Mouse (Mus musculus) CH12.LX (cell line): ENCODE measurements around the gene Klk11. TPM values are rescaled to one million over a fixed set of nuclear protein-coding genes. Genes with fewer than 3 reads are reported as not detected.

Experiments
- DNase-seq: peaks from one replicate; pipeline ENCODE4 v3.0.0-alpha.2; 2013; ENCODE audit errors: extremely low read depth
- H3K27ac ChIP-seq: 2 replicates; pipeline ENCODE4 v1.5.1; 2012; ENCODE audit warnings: low read depth, mild to moderate bottlenecking, control low read depth, moderate library complexity; ENCODE audit not compliant: insufficient read depth
- H3K27me3 ChIP-seq: replicated peaks from 2 replicates; pipeline ENCODE3; 2012; ENCODE audit warnings: inconsistent platforms
- H3K36me3 ChIP-seq, 2 experiments: replicated peaks in 1 of 2; 2 replicates each; pipeline versions ENCODE3 to v1.6.1; 2012; ENCODE audit warnings: inconsistent platforms in 1 of 2, low read length in 1 of 2, mild to moderate bottlenecking in 1 of 2, mixed read lengths in 1 of 2, moderate library complexity in 1 of 2; ENCODE audit not compliant: control insufficient read depth in 1 of 2, insufficient read depth in 1 of 2
- H3K4me1 ChIP-seq, 2 experiments: 2 replicates each; pipeline ENCODE4 v1.6.1; 2012; ENCODE audit warnings: inconsistent platforms in 1 of 2, moderate library complexity in 1 of 2; ENCODE audit not compliant: insufficient read depth in 2 of 2, control insufficient read depth in 1 of 2
- H3K4me2 ChIP-seq: 2 replicates; pipeline ENCODE4 v1.6.1; 2012; ENCODE audit warnings: low read depth, mild to moderate bottlenecking, control low read depth; ENCODE audit not compliant: poor library complexity, insufficient read depth, severe bottlenecking
- H3K4me3 ChIP-seq, 3 experiments: fragments of 150-350 bp in 1 of 3; sonication (generic) in 1 of 3; replicated peaks in 1 of 3; 2 replicates each; pipeline versions ENCODE3 to v1.5.1; 2011 to 2012; ENCODE audit warnings: low read depth in 2 of 3, low read length in 2 of 3, mild to moderate bottlenecking in 2 of 3, moderate library complexity in 2 of 3, control low read depth in 1 of 3, improper control_type of control experiment in 1 of 3, inconsistent platforms in 1 of 3, mixed read lengths in 1 of 3; ENCODE audit not compliant: poor library complexity in 1 of 3
- H3K79me2 ChIP-seq: replicated peaks from 2 replicates; pipeline ENCODE4 v1.6.1; 2012; ENCODE audit warnings: mild to moderate bottlenecking, moderate library complexity; ENCODE audit not compliant: control insufficient read depth, poor library complexity, insufficient read depth, severe bottlenecking; ENCODE audit errors: extremely low read depth
- H3K9ac ChIP-seq: 2 replicates; pipeline ENCODE4 v1.6.1; 2012; ENCODE audit warnings: low read depth, mild to moderate bottlenecking, control low read depth, moderate library complexity; ENCODE audit not compliant: insufficient read depth
- H3K9me3 ChIP-seq: replicated peaks from 2 replicates; pipeline ENCODE3; 2012; ENCODE audit warnings: low read length, inconsistent platforms, mixed read lengths
- CHD2 ChIP-seq: IDR thresholded peaks from 2 replicates; pipeline ENCODE4 v1.6.1; 2011; ENCODE audit warnings: low read length, improper control_type of control experiment
- HCFC1 ChIP-seq: IDR thresholded peaks from 2 replicates; pipeline ENCODE4 v1.6.1; 2012; ENCODE audit warnings: low read depth, mild to moderate bottlenecking, inconsistent platforms, low read length, improper control_type of control experiment
- MAFK ChIP-seq: IDR thresholded peaks from 2 replicates; pipeline ENCODE4 v1.6.1; 2011; ENCODE audit warnings: low read length, improper control_type of control experiment; ENCODE audit not compliant: insufficient replicate concordance
- MAZ ChIP-seq: IDR thresholded peaks from 2 replicates; pipeline ENCODE4 v1.6.1; 2012; ENCODE audit warnings: low read depth, mild to moderate bottlenecking, inconsistent platforms, low read length, improper control_type of control experiment, moderate library complexity
- MYC ChIP-seq: IDR thresholded peaks from 2 replicates; pipeline ENCODE4 v1.6.1; 2011; ENCODE audit warnings: low read depth, mild to moderate bottlenecking, improper control_type of control experiment, low read length
- PAX5 ChIP-seq: IDR thresholded peaks from 2 replicates; pipeline ENCODE4 v1.6.1; 2012; ENCODE audit warnings: low read length, inconsistent platforms, mixed read lengths
- POLR2A ChIP-seq: IDR thresholded peaks from 2 replicates; pipeline ENCODE4 v1.6.1; 2011; ENCODE audit warnings: low read depth, mild to moderate bottlenecking, improper control_type of control experiment, low read length
- TCF12 ChIP-seq: IDR thresholded peaks from 2 replicates; pipeline ENCODE4 v1.6.1; 2014; ENCODE audit warnings: low read depth, mild to moderate bottlenecking, inconsistent platforms, low read length, improper control_type of control experiment
- ZMIZ1 ChIP-seq: IDR thresholded peaks from 2 replicates; pipeline ENCODE4 v1.6.1; 2012; ENCODE audit warnings: low read depth, mild to moderate bottlenecking, inconsistent platforms, low read length, improper control_type of control experiment
- dilution Hi-C: fragments of 300-500 bp; cut with MboI; formaldehyde crosslinking; loops from 2 replicates; pipeline ENCODE4 v1.14.3; 2020; ENCODE audit warnings: low sequenced_read_pairs; ENCODE audit not compliant: extremely low pct_unique_long_range_greater_than_20kb, extremely low pct_ligation_motif_present
- in situ Hi-C: fragments of 300-500 bp; cut with MboI; formaldehyde crosslinking; loops from 3 replicates; pipeline ENCODE4 v1.14.3; 2019; ENCODE audit warnings: low sequenced_read_pairs, low pct_ligation_motif_present, low pct_unique_long_range_greater_than_20kb, mixed read lengths
- polyA plus RNA-seq: library from polyadenylated mRNA; unstranded; fragments of >175 nt; gene quantifications from 2 replicates; pipeline ENCODE4 v1.2.1, GENCODE M21; 2012; ENCODE audit warnings: low read depth; ENCODE audit not compliant: insufficient read length
- total RNA-seq, 2 experiments: library from RNA; depleted of rRNA; stranded (reverse); fragments of 300-350 nt in 1 of 2; fragments of >200 nt in 1 of 2; gene quantifications; 2 replicates each; pipeline ENCODE4 v1.2.3; 2012 to 2014

Gene Klk11
- total and polyA plus RNA-seq, 3 experiments: not detected

- Histone ChIP-seq H3K4me3 (peak overlapping the region in 1 of 3 experiments; percentile 72), H3K9me3 (no peaks in the 10 kb centered on the region), H3K9ac (no peak overlapping the region; the same call in 1 of the 2 replicates), H3K27ac (no peak overlapping the region), H3K27me3 (peaks cover 88% of the 10 kb centered on the region), H3K36me3 (no peaks in the 10 kb centered on the region), H3K4me1 (peaks cover 6 to 20% of the 10 kb centered on the region in 2 experiments), H3K79me2 (no peaks in the 10 kb centered on the region), H3K4me2 (peak overlapping the region; percentile 70)
- TF ChIP-seq ZMIZ1: no peak
- TF ChIP-seq MAZ: no peak
- TF ChIP-seq PAX5: no peak
- dilution Hi-C loops: no loop called here
- in situ Hi-C loops: loop anchor here (25.0 kb wide), 1 partner anchor 309 kb away; the partner anchor contains the start of gene Iglon5
- DNase-seq: no peak
These were observed 22.0 kb downstream of the Klk11 start for GRCm38 (mm10) chr7:43796355-43796754.

DNA sequence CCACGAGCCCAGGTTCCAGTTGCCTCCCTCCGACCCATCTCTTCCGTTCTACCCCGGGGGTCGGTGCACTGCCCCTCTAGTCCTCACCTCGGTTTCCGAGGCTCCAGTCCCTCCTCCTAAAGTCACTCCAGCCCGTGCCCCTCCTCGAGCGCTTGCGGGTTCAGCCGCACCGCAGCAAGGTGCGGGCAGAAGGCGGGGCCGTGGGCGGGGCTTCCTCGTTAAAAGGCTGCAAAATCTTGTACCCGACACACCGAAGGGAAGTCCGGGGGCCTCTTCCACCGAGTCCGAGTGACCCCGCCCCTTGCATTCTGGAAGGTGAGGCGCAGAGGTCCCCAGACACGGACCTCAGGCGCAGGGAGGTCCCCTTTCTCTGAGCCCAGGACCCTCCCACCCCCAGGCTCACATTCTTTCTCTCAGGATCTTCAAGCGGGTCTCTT is 22.9 kb downstream of the Klk11 start, which contains the start of gene Klk8:
Gene Klk8 (plus strand): TSS at position 245 of the 437 bp plus-strand sequence.
- Histone ChIP-seq H3K79me2 (no peaks in the 10 kb centered on the region), H3K9me3 (no peaks in the 10 kb centered on the region), H3K27me3 (peaks cover 86% of the 10 kb centered on the region), H3K4me3 (peak within 1 kb of the TSS; percentile 15 to 72 (median 52)), H3K36me3 (peaks cover 0 to 4% of the 10 kb centered on the region in 2 experiments), H3K27ac (no peak within 1 kb of the TSS), H3K4me1 (peaks cover 6 to 20% of the 10 kb centered on the region in 2 experiments), H3K9ac (peak within 1 kb of the TSS; percentile 19; the same call in 1 of the 2 replicates), H3K4me2 (peak within 1 kb of the TSS; percentile 70)
- no peak for DNase-seq
- in situ Hi-C loops (loop anchor here (25.0 kb wide), 1 partner anchor 310 kb away; the partner anchor contains the start of gene Iglon5), dilution Hi-C loops (no loop called here)
- TF ChIP-seq HCFC1 (peak; percentile 15; the same call in 1 of the 2 replicates), MYC (no peak), TCF12 (0 out of 2 replicates have a peak, but pooled peaks have one; percentile 29), POLR2A (peak; percentile 51), MAFK (no peak)

- no peak for TF ChIP-seq CHD2
- peak; percentile 20; the same call in 1 of the 2 replicates for TF ChIP-seq POLR2A
- Histone ChIP-seq H3K9ac (peak overlapping the region; percentile 19; the same call in 1 of the 2 replicates), H3K4me3 (peak overlapping the region; percentile 7 to 72 (median 52)), H3K4me1 (peaks cover 6 to 20% of the 10 kb centered on the region in 2 experiments), H3K27ac (no peak overlapping the region), H3K9me3 (no peaks in the 10 kb centered on the region), H3K4me2 (peak overlapping the region; percentile 70), H3K27me3 (peaks cover 87% of the 10 kb centered on the region), H3K79me2 (no peaks in the 10 kb centered on the region), H3K36me3 (peaks cover 0 to 4% of the 10 kb centered on the region in 2 experiments)
- dilution Hi-C loops: no loop called here
- DNase-seq: no peak
- in situ Hi-C loops: loop anchor here (25.0 kb wide), 1 partner anchor 311 kb away; the partner anchor contains the start of gene Iglon5
These were observed 23.5 kb downstream of the Klk11 start for GRCm38 (mm10) chr7:43797844-43798462.
